Mouse (Mus musculus): Measurements from ENCODE around the gene Tlr9. TPM values are rescaled to one million over a fixed set of nuclear protein-coding genes. Genes with fewer than 3 reads are reported as not detected.

Gene Tlr9
- polyA plus RNA-seq, 1 experiment from 2014 or later = not detected

GRCm38 (mm10) chr9:106222994-106223393 is 596 bp downstream of the Tlr9 start:
- H3K4me3 ChIP-seq = no peak overlapping the region
- peaks cover 30% of the 10 kb centered on the region for H3K27me3 ChIP-seq (replicated peaks)
- ATAC-seq (ENCODE audit: extremely low read depth, insufficient number of reproducible peaks, low FRiP score, low TSS enrichment) = no peak
- no peak overlapping the region for H3K9ac ChIP-seq
- no peaks in the 10 kb centered on the region for H3K36me3 ChIP-seq
- no peak overlapping the region for H3K4me2 ChIP-seq
- no peak overlapping the region for H3K27ac ChIP-seq (replicated peaks)
- WGBS = 77% methylated on average over 4 of the region's 4 CpGs
- no peaks in the 10 kb centered on the region for H3K9me3 ChIP-seq
- H3K4me1 ChIP-seq = peaks cover 16% of the 10 kb centered on the region

GRCm38 (mm10) chr9:106225469-106226150 is 3.2 kb downstream of the Tlr9 start:
- ATAC-seq (ENCODE audit: extremely low read depth, insufficient number of reproducible peaks, low FRiP score, low TSS enrichment) = no peak

GRCm38 (mm10) chr9:106226151-106226682 is 3.8 kb downstream of the Tlr9 start:
- peak; percentile 21; the same call in 1 of the 2 replicates for ATAC-seq (ENCODE audit: extremely low read depth, insufficient number of reproducible peaks, low FRiP score, low TSS enrichment)
- H3K27me3 ChIP-seq (replicated peaks) = peaks cover 30% of the 10 kb centered on the region
- peak overlapping the region; percentile 51 for H3K4me3 ChIP-seq
- no peaks in the 10 kb centered on the region for H3K36me3 ChIP-seq
- H3K9ac ChIP-seq = peak overlapping the region; percentile 72
- H3K4me1 ChIP-seq = peaks cover 22% of the 10 kb centered on the region
- H3K27ac ChIP-seq (replicated peaks) = no peak overlapping the region
- H3K4me2 ChIP-seq = peak overlapping the region; percentile 80
- 4% methylated on average over 34 of the region's 34 CpGs for WGBS
- H3K9me3 ChIP-seq = no peaks in the 10 kb centered on the region

More at GRCm38 (mm10) chr9:106225469-106226150, 3.2 kb downstream of the Tlr9 start:
- Histone ChIP-seq H3K4me3 (peak overlapping the region; percentile 51), H3K9ac (peak overlapping the region; percentile 72), H3K27me3 (replicated peaks) (peaks cover 30% of the 10 kb centered on the region), H3K27ac (replicated peaks) (no peak overlapping the region), H3K4me1 (peaks cover 22% of the 10 kb centered on the region), H3K9me3 (no peaks in the 10 kb centered on the region), H3K4me2 (peak overlapping the region; percentile 80), H3K36me3 (no peaks in the 10 kb centered on the region)
- WGBS = 55% methylated on average over 24 of the region's 24 CpGs

- H3K4me1 ChIP-seq = peaks cover 22% of the 10 kb centered on the region
- H3K27ac ChIP-seq (replicated peaks) = no peak overlapping the region; the same call in 1 of the 2 replicates
- H3K36me3 ChIP-seq = peaks cover 9% of the 10 kb centered on the region
- H3K4me3 ChIP-seq = no peak overlapping the region
- no peak overlapping the region for H3K4me2 ChIP-seq
- no peak overlapping the region for H3K9ac ChIP-seq
- 21% methylated on average over 8 of the region's 8 CpGs for WGBS
- H3K9me3 ChIP-seq = no peaks in the 10 kb centered on the region
- H3K27me3 ChIP-seq (replicated peaks) = peaks cover 25% of the 10 kb centered on the region
- ATAC-seq (ENCODE audit: extremely low read depth, insufficient number of reproducible peaks, low FRiP score, low TSS enrichment) = no peak
Measured at GRCm38 (mm10) chr9:106227790-106228429, 5.5 kb downstream of the Tlr9 start.

GRCm38 (mm10) chr9:106230051-106230733 is 7.8 kb downstream of the Tlr9 start:
- Histone ChIP-seq H3K4me2 (no peak overlapping the region), H3K36me3 (peaks cover 32% of the 10 kb centered on the region), H3K9ac (no peak overlapping the region), H3K27me3 (replicated peaks) (peaks cover 6% of the 10 kb centered on the region), H3K27ac (replicated peaks) (no peak overlapping the region), H3K4me3 (no peak overlapping the region), H3K4me1 (peaks cover 32% of the 10 kb centered on the region), H3K9me3 (no peaks in the 10 kb centered on the region)
- 64% methylated on average over 9 of the region's 9 CpGs for WGBS
- no peak for ATAC-seq (ENCODE audit: extremely low read depth, insufficient number of reproducible peaks, low FRiP score, low TSS enrichment)

- H3K4me1 ChIP-seq = peaks cover 35% of the 10 kb centered on the region
- H3K27me3 ChIP-seq (replicated peaks) = peaks cover 1% of the 10 kb centered on the region
- H3K9me3 ChIP-seq = no peaks in the 10 kb centered on the region
- no peak overlapping the region for H3K27ac ChIP-seq (replicated peaks)
- H3K4me2 ChIP-seq = no peak overlapping the region
- H3K9ac ChIP-seq = no peak overlapping the region
- H3K4me3 ChIP-seq = no peak overlapping the region
- WGBS = 35% methylated on average over 3 of the region's 3 CpGs
- H3K36me3 ChIP-seq = peaks cover 38% of the 10 kb centered on the region
- no peak for ATAC-seq (ENCODE audit: extremely low read depth, insufficient number of reproducible peaks, low FRiP score, low TSS enrichment)
Measured at GRCm38 (mm10) chr9:106230734-106231106, 8.3 kb downstream of the Tlr9 start.

GRCm38 (mm10) chr9:106231220-106231619 is 8.8 kb downstream of the Tlr9 start:
- Histone ChIP-seq H3K36me3 (peaks cover 43% of the 10 kb centered on the region), H3K9ac (no peak overlapping the region), H3K9me3 (no peaks in the 10 kb centered on the region), H3K4me1 (peaks cover 31% of the 10 kb centered on the region), H3K4me2 (no peak overlapping the region), H3K27ac (replicated peaks) (no peak overlapping the region), H3K4me3 (no peak overlapping the region), H3K27me3 (replicated peaks) (no peaks in the 10 kb centered on the region)
- no peak for ATAC-seq (ENCODE audit: extremely low read depth, insufficient number of reproducible peaks, low FRiP score, low TSS enrichment)
- WGBS = 55% methylated on average over 7 of the region's 7 CpGs

GRCm38 (mm10) chr9:106231816-106232215 is 9.4 kb downstream of the Tlr9 start:
- WGBS = 65% methylated on average over 4 of the region's 4 CpGs
- no peak overlapping the region for H3K4me3 ChIP-seq
- H3K27me3 ChIP-seq (replicated peaks) = no peaks in the 10 kb centered on the region
- H3K9me3 ChIP-seq = no peaks in the 10 kb centered on the region
- H3K36me3 ChIP-seq = peaks cover 48% of the 10 kb centered on the region
- H3K27ac ChIP-seq (replicated peaks) = no peak overlapping the region
- H3K4me1 ChIP-seq = peaks cover 28% of the 10 kb centered on the region
- H3K4me2 ChIP-seq = no peak overlapping the region
- no peak for ATAC-seq (ENCODE audit: extremely low read depth, insufficient number of reproducible peaks, low FRiP score, low TSS enrichment)
- no peak overlapping the region for H3K9ac ChIP-seq

- peaks cover 21% of the 10 kb centered on the region for H3K4me1 ChIP-seq
- no peak overlapping the region for H3K4me2 ChIP-seq
- H3K27ac ChIP-seq (replicated peaks) = no peak overlapping the region
- H3K9ac ChIP-seq = no peak overlapping the region
- WGBS = 76% methylated on average over 3 of the region's 3 CpGs
- no peaks in the 10 kb centered on the region for H3K9me3 ChIP-seq
- no peak overlapping the region for H3K4me3 ChIP-seq
- ATAC-seq (ENCODE audit: extremely low read depth, insufficient number of reproducible peaks, low FRiP score, low TSS enrichment) = no peak
- H3K27me3 ChIP-seq (replicated peaks) = no peaks in the 10 kb centered on the region
- H3K36me3 ChIP-seq = peaks cover 60% of the 10 kb centered on the region
Measured at GRCm38 (mm10) chr9:106232956-106233355, 10.6 kb downstream of the Tlr9 start.

GRCm38 (mm10) chr9:106233953-106234352 is 11.6 kb downstream of the Tlr9 start:
- ATAC-seq (ENCODE audit: extremely low read depth, insufficient number of reproducible peaks, low FRiP score, low TSS enrichment) = no peak

GRCm38 (mm10) chr9:106235194-106235830 is 12.9 kb downstream of the Tlr9 start:
- no peak overlapping the region for H3K4me2 ChIP-seq
- H3K4me3 ChIP-seq = no peak overlapping the region
- H3K9me3 ChIP-seq = no peaks in the 10 kb centered on the region
- no peak overlapping the region for H3K27ac ChIP-seq (replicated peaks)
- no peak for ATAC-seq (ENCODE audit: extremely low read depth, insufficient number of reproducible peaks, low FRiP score, low TSS enrichment)
- H3K9ac ChIP-seq = no peak overlapping the region
- peaks cover 14% of the 10 kb centered on the region for H3K4me1 ChIP-seq
- H3K27me3 ChIP-seq (replicated peaks) = no peaks in the 10 kb centered on the region
- WGBS = 78% methylated on average over 23 of the region's 23 CpGs
- H3K36me3 ChIP-seq = peaks cover 83% of the 10 kb centered on the region

More at GRCm38 (mm10) chr9:106233953-106234352, 11.6 kb downstream of the Tlr9 start:
- Histone ChIP-seq H3K27ac (replicated peaks) (no peak overlapping the region), H3K27me3 (replicated peaks) (no peaks in the 10 kb centered on the region), H3K9ac (no peak overlapping the region), H3K4me3 (no peak overlapping the region), H3K36me3 (peaks cover 70% of the 10 kb centered on the region), H3K4me2 (no peak overlapping the region), H3K4me1 (peaks cover 14% of the 10 kb centered on the region), H3K9me3 (no peaks in the 10 kb centered on the region)
- WGBS = 78% methylated on average over 6 of the region's 6 CpGs
